Mouse (Mus musculus) Patski (cell line): ENCODE data around the gene Hist1h2bc. TPM values are rescaled to one million over a fixed set of nuclear protein-coding genes. Genes with fewer than 3 reads are reported as not detected.
"Not testable (repeated sequence)": the region's sequence is repeated elsewhere in the genome, so short reads cannot be mapped to it uniquely, and the experiment has no call there.

Experiments
- ATAC-seq: fragments of 100-300 bp; one replicate; pipeline ENCODE4 v1.8.0; 2021
- CTCF ChIA-PET: fragments of 350-600 bp; sonication (Branson Sonifier 250); formaldehyde crosslinking; loops from one replicate; lab custom pipeline; 2022; ENCODE audit warnings: inconsistent platforms; lab: Charles Lee
- POLR2A ChIA-PET: fragments of 350-600 bp; sonication (Branson Sonifier 250); formaldehyde crosslinking; loops from one replicate; lab custom pipeline; 2022; ENCODE audit warnings: antibody characterized with exemption, inconsistent platforms; lab: Charles Lee
- DNase-seq: peaks from one replicate; pipeline ENCODE4 v3.0.0-alpha.2; 2011; ENCODE audit warnings: low read depth, low spot score
- H3K27me3 ChIP-seq: fragments of 371-371 bp; one replicate; pipeline ENCODE4 v1.5.1; 2021
- CTCF ChIP-seq: fragments of 100-300 bp; IDR thresholded peaks from one replicate; pipeline ENCODE4 v1.5.1; 2021
- in situ Hi-C: fragments of 300-500 bp; cut with MboI; formaldehyde crosslinking; loops from 3 replicates; pipeline ENCODE4 v1.11.1; 2018; ENCODE audit warnings: low pct_unique_long_range_greater_than_20kb, mixed read lengths
- polyA plus RNA-seq: library from polyadenylated mRNA; unstranded; gene quantifications from one replicate; pipeline ENCODE4 v1.2.3, GENCODE M21; 2021

Gene Hist1h2bc
- polyA plus RNA-seq, 1 experiment from 2014 or later, result 60.2 TPM

GRCm38 (mm10) chr13:23697491-23698299, 13.7 kb downstream of the Hist1h2bc start:
- ChIA-PET POLR2A (interaction anchor here (0.6 to 2.2 kb wide), 12 partner anchors 8 to 127 kb away, joined by 3 to 14 read pairs (median 4); partner anchors contain the start of genes Hist1h2ac, Hist1h2ae, Hist1h2bc and Hist1h2bg), CTCF (interaction anchor here (0.8 to 7.1 kb wide), 11 partner anchors 9 to 72 kb away, joined by 3 to 137 read pairs (median 4); partner anchors contain the start of genes Hist1h1c, Hist1h2bc and Hist1h3c)
- peak; percentile 85 for TF ChIP-seq CTCF
- in situ Hi-C loops, result loop anchor here (10.0 kb wide), 2 partner anchors 133 to 1663 kb away; partner anchors contain the start of genes Hist1h2ah, Hist1h2bk and Hist1h3e
- DNase-seq, result no peak
- no peaks in the 10 kb centered on the region for H3K27me3 ChIP-seq
- ATAC-seq, result peak; percentile 28

GRCm38 (mm10) chr13:23698300-23698693, 14.3 kb downstream of the Hist1h2bc start, which contains the start of gene Hist1h4c:
Gene Hist1h4c (minus strand): TSS chr13:23698454.
- ATAC-seq (peak; percentile 84), DNase-seq (peak; percentile 99)
- in situ Hi-C loops, result loop anchor here (10.0 kb wide), 2 partner anchors 133 to 1663 kb away; partner anchors contain the start of genes Hist1h2ah, Hist1h2bk and Hist1h3e
- TF ChIP-seq CTCF, result no peak
- ChIA-PET POLR2A (interaction anchor here (0.6 to 2.2 kb wide), 7 partner anchors 9 to 128 kb away, joined by 3 to 14 read pairs (median 4); partner anchors contain the start of genes Hist1h2ac, Hist1h2ae, Hist1h2bc and Hist1h2bg), CTCF (interaction anchor here (1.0 to 7.1 kb wide), 8 partner anchors 10 to 73 kb away, joined by 3 to 137 read pairs (median 8); partner anchors contain the start of genes Hist1h1c, Hist1h2bc and Hist1h3c)
- no peaks in the 10 kb centered on the region for H3K27me3 ChIP-seq

- no peak for ATAC-seq
- TF ChIP-seq CTCF, result no peak
- in situ Hi-C loops, result loop anchor here (10.0 kb wide), 2 partner anchors 134 to 1664 kb away; partner anchors contain the start of genes Hist1h2ah, Hist1h2bk and Hist1h3e
- DNase-seq, result no peak
- H3K27me3 ChIP-seq, result no peaks in the 10 kb centered on the region
- CTCF ChIA-PET, result interaction anchor here (1.7 to 7.1 kb wide), 3 partner anchors 13 to 69 kb away, joined by 5 to 137 read pairs (median 13); partner anchors contain the start of genes Hist1h1c and Hist1h3c
- POLR2A ChIA-PET, result interaction anchor here (0.6 to 2.2 kb wide), 3 partner anchors 14 to 60 kb away, joined by 3 to 14 read pairs (median 4); partner anchors contain the start of genes Hist1h2ac and Hist1h2bc
These were observed 15.0 kb downstream of the Hist1h2bc start for GRCm38 (mm10) chr13:23698996-23699395.

GRCm38 (mm10) chr13:23699767-23700166, 15.8 kb downstream of the Hist1h2bc start:
- in situ Hi-C loops, result loop anchor here (10.0 kb wide), 2 partner anchors 135 to 1665 kb away; partner anchors contain the start of genes Hist1h2ah, Hist1h2bk and Hist1h3e
- ATAC-seq, result no peak
- ChIA-PET CTCF (interaction anchor here (7.1 kb wide), 1 partner anchor 39 kb away, joined by 137 read pairs; the partner anchor contains the start of genes Hist1h1c and Hist1h3c), POLR2A (interaction anchor here (1.3 to 2.6 kb wide), 2 partner anchors 34 to 40 kb away, joined by 4 to 12 read pairs; no protein-coding TSS in a partner anchor)
- H3K27me3 ChIP-seq, result no peaks in the 10 kb centered on the region
- DNase-seq, result no peak
- TF ChIP-seq CTCF, result peak; percentile 33

- peak; percentile 84 for ATAC-seq
- H3K27me3 ChIP-seq, result no peaks in the 10 kb centered on the region
- DNase-seq, result peak; percentile 72
- in situ Hi-C loops, result no loop called here
- peak; percentile 87 for TF ChIP-seq CTCF
- CTCF ChIA-PET, result interaction anchor here (0.8 to 7.1 kb wide), 11 partner anchors 10 to 79 kb away, joined by 3 to 137 read pairs (median 4); partner anchors contain the start of genes Hfe, Hist1h1c, Hist1h3b and Hist1h3c
- POLR2A ChIA-PET, result interaction anchor here (1.3 to 2.6 kb wide), 3 partner anchors 30 to 39 kb away, joined by 4 to 12 read pairs (median 4); no protein-coding TSS in a partner anchor
These were observed 17.0 kb downstream of the Hist1h2bc start for GRCm38 (mm10) chr13:23700786-23701520.

- TF ChIP-seq CTCF, result no peak
- in situ Hi-C loops, result no loop called here
- POLR2A ChIA-PET, result interaction anchor here (2.6 kb wide), 1 partner anchor 31 kb away, joined by 12 read pairs; no protein-coding TSS in a partner anchor
- ATAC-seq, result no peak
- CTCF ChIA-PET, result interaction anchor here (1.0 to 7.1 kb wide), 7 partner anchors 9 to 37 kb away, joined by 3 to 137 read pairs (median 6); partner anchors contain the start of genes Hfe, Hist1h1c and Hist1h3c
- no peaks in the 10 kb centered on the region for H3K27me3 ChIP-seq
- DNase-seq, result no peak
These were observed 18.2 kb downstream of the Hist1h2bc start for GRCm38 (mm10) chr13:23702220-23702619.

- in situ Hi-C loops, POLR2A ChIA-PET, DNase-seq, H3K27me3 ChIP-seq, ATAC-seq: not testable (repeated sequence)
- CTCF ChIA-PET, result interaction anchor here (1.1 to 7.1 kb wide), 2 partner anchors 11 to 36 kb away, joined by 3 to 137 read pairs; partner anchors contain the start of genes Hist1h1c and Hist1h3c
These were observed 18.8 kb downstream of the Hist1h2bc start for GRCm38 (mm10) chr13:23702801-23703200.

GRCm38 (mm10) chr13:23705751-23706356, 21.9 kb downstream of the Hist1h2bc start:
- in situ Hi-C loops, result no loop called here
- DNase-seq (no peak), ATAC-seq (no peak)
- no peak for TF ChIP-seq CTCF
- no peaks in the 10 kb centered on the region for H3K27me3 ChIP-seq
- ChIA-PET CTCF (no interaction called here), POLR2A (no interaction called here)

GRCm38 (mm10) chr13:23706771-23707170, 22.8 kb downstream of the Hist1h2bc start:
- in situ Hi-C loops, result no loop called here
- DNase-seq, result no peak
- TF ChIP-seq CTCF, result no peak
- POLR2A ChIA-PET, result no interaction called here
- CTCF ChIA-PET, result interaction anchor here (2.9 kb wide), 1 partner anchor 25 kb away, joined by 21 read pairs; no protein-coding TSS in a partner anchor
- ATAC-seq, result no peak
- no peaks in the 10 kb centered on the region for H3K27me3 ChIP-seq
